Mouse (Mus musculus): Measurements from ENCODE around the gene Brca2. TPM values are rescaled to one million over a fixed set of nuclear protein-coding genes. Genes with fewer than 3 reads are reported as not detected.

Brca2 gene
- polyA plus RNA-seq, 1 experiment from 2014 or later, result 4.2 TPM

Other genes starting within 250 kb of the Brca2 start
- not detected in 3 replicates for gene Zar1l, start 4.5 kb upstream of the Brca2 start, polyA plus RNA-seq (2018)
- gene N4bp2l1, start 74.6 kb downstream of the Brca2 start, polyA plus RNA-seq (2018), result 22.9 to 68.6 TPM (median 43.0 TPM) in 3 replicates
- 24.6 to 27.4 TPM (median 25.9 TPM) in 3 replicates for gene N4bp2l2, start 143.6 kb downstream of the Brca2 start, polyA plus RNA-seq (2018)
- gene Pds5b, start 151.1 kb downstream of the Brca2 start, polyA plus RNA-seq (2018), result 7.0 to 11.5 TPM (median 8.4 TPM) in 3 replicates